Mouse (Mus musculus) retina, adult 2 months (tissue): Measurements from ENCODE around the gene Pla2g4f.
A peak's percentile ranks its signal among the peaks of the same experiment; 100 is the strongest.

Source experiments
- DNase-seq: peaks from one replicate; pipeline ENCODE4 v3.0.0-alpha.2; 2012; ENCODE audit warnings: low read depth, low spot score

Pla2g4f gene

GRCm38 (mm10) chr2:120279961-120280360 lies 34.0 kb downstream of the Pla2g4f start:
- DNase-seq, result peak; percentile 32

GRCm38 (mm10) chr2:120276951-120277350 lies 37.0 kb downstream of the Pla2g4f start:
- no peak for DNase-seq

GRCm38 (mm10) chr2:120268635-120269034 lies 45.3 kb downstream of the Pla2g4f start:
- DNase-seq, result no peak

GRCm38 (mm10) chr2:120265523-120265922 lies 48.4 kb downstream of the Pla2g4f start:
- DNase-seq, result no peak

- no peak for DNase-seq
These were observed 49.1 kb downstream of the Pla2g4f start for GRCm38 (mm10) chr2:120264858-120265257.

GRCm38 (mm10) chr2:120262876-120263275 lies 51.1 kb downstream of the Pla2g4f start:
- DNase-seq, result no peak

- no peak for DNase-seq
These were observed 52.6 kb downstream of the Pla2g4f start for GRCm38 (mm10) chr2:120261346-120261745.

GRCm38 (mm10) chr2:120256259-120256658 lies 57.7 kb downstream of the Pla2g4f start:
- DNase-seq, result no peak

- no peak for DNase-seq
These were observed 61.3 kb downstream of the Pla2g4f start for GRCm38 (mm10) chr2:120252644-120253043.
